Mouse (Mus musculus): Measurements from ENCODE around the gene Me1. TPM values are rescaled to one million over a fixed set of nuclear protein-coding genes. Genes with fewer than 3 reads are reported as not detected.

Me1 gene
- not detected for total RNA-seq (2023)

DNA sequence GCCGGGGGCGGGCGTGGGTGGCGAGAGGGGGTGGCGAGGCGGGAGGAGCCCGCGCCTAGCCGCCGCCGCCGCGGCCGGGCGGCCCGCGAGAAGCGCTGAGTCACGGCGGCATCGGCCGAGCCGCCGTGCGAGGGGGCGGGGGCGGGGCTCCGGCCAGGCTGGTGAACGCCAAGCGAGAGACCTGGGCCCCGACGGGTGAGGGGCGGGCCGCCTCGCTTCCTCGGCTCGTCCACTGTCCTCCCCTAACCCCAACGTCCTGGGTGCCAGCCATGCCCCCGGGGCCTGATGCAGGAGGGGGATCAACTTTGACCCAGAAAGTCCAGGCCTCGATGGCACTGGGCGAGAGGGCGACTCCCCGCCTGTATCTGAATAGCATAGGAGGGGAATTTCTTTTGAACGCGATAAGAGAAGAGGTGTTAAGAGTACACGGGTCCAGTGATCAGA lies at the start of gene Me1:
TSS of gene Me1 (minus strand) at position 136 of the 444 bp plus-strand sequence.

DNA sequence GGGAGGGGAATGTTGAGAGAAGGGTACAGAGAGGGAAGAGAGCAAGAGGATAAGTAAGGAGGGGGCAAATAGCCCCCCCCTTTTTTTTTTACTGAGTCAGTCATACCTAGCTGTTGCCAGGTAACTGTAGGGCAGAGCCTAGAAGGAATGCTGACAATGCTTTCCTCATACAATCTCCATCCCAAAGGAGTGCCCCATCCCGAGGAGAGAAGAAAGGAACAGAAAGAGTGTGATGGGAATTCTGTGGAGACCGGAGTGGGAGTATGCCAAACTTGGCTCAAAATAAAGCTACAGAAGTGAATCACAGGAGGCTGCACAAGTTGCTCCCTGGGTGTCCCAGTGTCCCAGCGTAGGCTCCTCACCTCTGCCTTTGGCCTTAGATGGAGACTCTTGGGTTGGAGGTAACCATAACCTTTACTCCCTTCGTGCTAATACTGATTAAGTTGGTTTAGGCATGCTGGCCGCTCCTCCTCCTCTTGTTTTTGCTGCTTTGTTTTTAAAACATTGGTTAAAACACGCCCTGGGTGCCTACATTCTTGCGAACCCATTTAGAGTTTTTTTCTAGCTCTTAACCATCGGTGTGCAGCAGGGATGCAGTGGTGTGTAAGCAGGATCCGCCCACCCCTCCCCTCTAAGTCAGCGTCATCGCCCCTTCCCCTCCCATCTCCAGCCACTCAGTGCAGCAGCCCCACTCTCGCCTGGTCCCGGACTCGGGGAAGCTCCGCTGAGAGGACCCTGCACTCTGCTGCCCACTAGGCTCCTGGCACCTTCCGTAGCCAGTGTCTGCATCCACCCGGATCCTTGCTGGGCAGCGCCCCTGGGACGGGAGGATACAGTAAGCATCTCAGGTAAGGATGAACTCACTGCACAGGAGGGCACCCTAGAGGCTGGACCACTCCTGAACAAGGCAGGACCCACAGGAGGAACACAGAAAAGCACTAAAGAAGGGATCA lies 47.5 kb upstream of the Me1 start, which contains the start of gene Prss35:
TSS of gene Prss35 (plus strand) at position 691 of the 953 bp plus-strand sequence.

DNA sequence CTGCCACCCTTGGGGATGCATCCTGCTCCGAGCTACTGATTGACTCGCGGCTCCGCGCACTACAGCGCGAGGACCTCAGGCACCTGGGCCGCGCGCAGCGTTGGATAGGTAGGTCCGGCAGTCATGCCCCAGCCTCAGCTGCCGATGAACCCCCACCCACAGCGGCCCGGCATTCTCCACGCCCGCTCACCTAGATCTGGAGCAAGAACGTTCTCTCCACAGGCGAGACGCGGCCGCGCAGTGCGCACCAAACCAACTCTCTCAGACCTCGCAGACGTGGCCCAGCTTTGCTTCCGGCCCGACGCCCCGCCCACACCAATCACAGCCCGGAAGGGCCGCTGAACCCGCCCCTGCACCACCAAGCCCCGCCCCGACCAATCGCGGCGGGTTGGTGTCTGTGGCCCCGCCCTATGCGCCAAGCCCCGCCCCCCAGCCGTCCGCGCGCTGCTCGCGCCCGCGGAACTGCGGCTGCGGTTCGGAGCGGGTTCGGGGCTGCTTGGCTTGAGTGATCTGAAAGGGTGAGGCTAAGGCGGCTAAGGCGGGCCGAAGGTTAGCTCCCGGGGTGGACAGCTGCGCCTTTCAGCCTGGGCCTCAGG lies 124.1 kb downstream of the Me1 start, which contains the start of the genes Pgm3 and Rwdd2a:
TSS of gene Pgm3 (minus strand) at position 303 of the 596 bp plus-strand sequence.
TSS of gene Rwdd2a (plus strand) at position 452 of the 596 bp plus-strand sequence.

Other genes with a start within 250 kb of the Me1 start
- gene Ube2cbp, start 231.0 kb downstream of the Me1 start, total RNA-seq (2023), result 6.0 TPM
- gene Dop1a, start 228.8 kb downstream of the Me1 start, total RNA-seq (2023), result 105 TPM
- gene Pgm3, start 124.1 kb downstream of the Me1 start, total RNA-seq (2023), result 13.8 TPM
- gene Rwdd2a, start 124.0 kb downstream of the Me1 start, total RNA-seq (2023), result 1.6 TPM
- not detected for gene Prss35, start 47.7 kb upstream of the Me1 start, total RNA-seq (2023)
- gene Snap91, start 184.7 kb upstream of the Me1 start, total RNA-seq (2023), result not detected